ENCODE assay signal across 25 mouse cellular contexts in the genomic region with DNA sequence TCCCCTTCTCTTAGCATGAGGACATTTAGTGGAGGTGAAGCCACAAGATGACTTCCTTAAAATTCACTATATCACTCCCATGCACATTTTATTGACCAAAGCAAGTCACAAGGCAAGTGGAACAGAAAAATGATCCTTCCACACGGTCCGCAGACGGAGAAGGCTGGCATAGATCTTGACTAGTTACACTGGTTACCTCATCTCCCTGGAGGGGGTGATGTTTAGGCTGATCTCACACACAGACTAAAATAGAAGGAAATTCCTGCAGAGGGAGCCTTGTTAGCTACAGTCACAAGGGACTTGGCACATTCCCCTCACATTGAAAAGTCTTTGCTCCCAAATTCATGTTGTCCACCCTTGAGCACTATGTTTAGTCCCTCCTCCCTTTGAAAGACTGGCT.
A peak's percentile ranks its signal among the peaks of the same experiment; 100 is the strongest.
DNase-seq lines count a peak whose midpoint lies in the region; ATAC-seq and TF ChIP-seq lines count a peak whose summit lies in the region.
"Had no signal": no experiment of that assay in that cellular context is flagged by ENCODE, and none has a peak within 500 bp of the region (broad histone marks: within the 10 kb centered on the region; RNA-seq: fewer than 3 reads in every experiment).

No protein-coding gene starts in this region.

- H3K4me3 ChIP-seq in kidney, postnatal 0 days (replicated peaks; ENCODE audit: low read depth, low read length), result no peak overlapping the region
- H3K4me3 ChIP-seq in stomach, postnatal 0 days (ENCODE audit: low read depth, low read length), result no peak overlapping the region
- no peak overlapping the region for H3K4me3 ChIP-seq in layer of hippocampus, adult 2 months
- H3K4me3 ChIP-seq: embryonic facial prominence, embryonic 13.5 days; forebrain, embryonic 10.5 days; hindbrain, embryonic 10.5 days; limb, embryonic 12.5 days; liver, embryonic 15.5 days; lung, embryonic 15.5 days had no signal

- no peak overlapping the region for H3K9ac ChIP-seq in kidney, postnatal 0 days (ENCODE audit: low read depth, low read length)
- no peak overlapping the region for H3K9ac ChIP-seq in stomach, postnatal 0 days (ENCODE audit: low read length)
- H3K9ac ChIP-seq: embryonic facial prominence, embryonic 13.5 days; forebrain, postnatal 0 days; limb, embryonic 12.5 days; liver, embryonic 15.5 days; lung, embryonic 15.5 days had no signal

- no peak for DNase-seq in kidney, postnatal 0 days (ENCODE audit: low spot score)
- no peak for DNase-seq in kidney, postnatal 14 days
- DNase-seq in brain, embryonic 14.5 days (ENCODE audit: low read depth), result peak; percentile 57
- peak; percentile 83 for DNase-seq in cerebellum, adult 9-10 months
- DNase-seq in stomach, postnatal 0 days (ENCODE audit: low spot score), result no peak
- no peak for DNase-seq in layer of hippocampus, adult 2 months (ENCODE audit: low spot score in 2 of 2)
- DNase-seq: adrenal gland, adult 8-10 months; B cell, adult 2 months; forebrain, postnatal 0 days; gastrocnemius, postnatal 14 days; heart, postnatal 14 days; kidney, adult 2 months; lung, postnatal 36 days; right cerebral cortex, adult 18-20 months; thymus, adult 2 months; thymus, postnatal 36 days had no signal

- TF ChIP-seq EP300 in stomach, postnatal 0 days (optimal IDR thresholded peaks at IDR 0.05), result no peak

- no peaks in the 10 kb centered on the region for H3K36me3 ChIP-seq in kidney, postnatal 0 days (ENCODE audit: insufficient read depth, low read length)
- H3K36me3 ChIP-seq in stomach, postnatal 0 days (ENCODE audit: control insufficient read depth, insufficient read depth, low read length), result no peaks in the 10 kb centered on the region
- H3K36me3 ChIP-seq: embryonic facial prominence, embryonic 13.5 days; forebrain, embryonic 10.5 days; hindbrain, embryonic 10.5 days; limb, embryonic 12.5 days; liver, embryonic 15.5 days; lung, embryonic 15.5 days had no signal

- no peak for ATAC-seq in kidney, postnatal 0 days (replicated peaks; ENCODE audit: low FRiP score, low read depth)
- no peak for ATAC-seq in stomach, postnatal 0 days (ENCODE audit: low FRiP score, low TSS enrichment)
- no peak for ATAC-seq in megakaryocyte-erythroid progenitor cell, adult 5-6 weeks (replicated peaks; ENCODE audit: low FRiP score, low TSS enrichment, poor library complexity, severe bottlenecking)
- ATAC-seq: forebrain, postnatal 0 days; hindbrain, embryonic 16.5 days; midbrain, embryonic 16.5 days had no signal

- no peak overlapping the region for H3K27ac ChIP-seq in kidney, postnatal 0 days
- H3K27ac ChIP-seq in stomach, postnatal 0 days (replicated peaks), result no peak overlapping the region
- no peak overlapping the region for H3K27ac ChIP-seq in layer of hippocampus, adult 2 months
- H3K27ac ChIP-seq: embryonic facial prominence, embryonic 13.5 days; forebrain, embryonic 10.5 days; hindbrain, embryonic 10.5 days; limb, embryonic 12.5 days; liver, embryonic 15.5 days; lung, embryonic 15.5 days had no signal

- no peaks in the 10 kb centered on the region for H3K27me3 ChIP-seq in kidney, postnatal 0 days (ENCODE audit: insufficient read depth, low read length)
- no peaks in the 10 kb centered on the region for H3K27me3 ChIP-seq in stomach, postnatal 0 days (ENCODE audit: control insufficient read depth, insufficient read depth, low read length)

- TF ChIP-seq CTCF in kidney, postnatal 0 days (IDR thresholded peaks at IDR 0.05; ENCODE audit: low read depth), result 0 out of 2 replicates have a peak, but pooled peaks have one; percentile 1
- no peak for TF ChIP-seq CTCF in brain, embryonic 14.5 days (IDR thresholded peaks at IDR 0.05; ENCODE audit: borderline replicate concordance, extremely low read depth, insufficient read depth, insufficient read length)
- 0 out of 2 replicates have a peak, but pooled peaks have one; percentile 4 for TF ChIP-seq CTCF in stomach, postnatal 0 days (IDR thresholded peaks at IDR 0.05; ENCODE audit: low read depth)
- no peak for TF ChIP-seq CTCF in layer of hippocampus, adult 2 months (conservative IDR thresholded peaks at IDR 0.05)

- no peak overlapping the region for H3K4me2 ChIP-seq in kidney, postnatal 0 days (ENCODE audit: low read length)
- no peak overlapping the region for H3K4me2 ChIP-seq in stomach, postnatal 0 days (replicated peaks; ENCODE audit: low read depth)
- H3K4me2 ChIP-seq: embryonic facial prominence, embryonic 13.5 days; limb, embryonic 12.5 days; liver, embryonic 15.5 days; lung, embryonic 15.5 days had no signal

- H3K4me1 ChIP-seq in kidney, postnatal 0 days (replicated peaks; ENCODE audit: insufficient read depth, low read length), result peaks cover 8% of the 10 kb centered on the region
- H3K4me1 ChIP-seq in stomach, postnatal 0 days (replicated peaks; ENCODE audit: control insufficient read depth, insufficient read depth), result no peaks in the 10 kb centered on the region
- H3K4me1 ChIP-seq: embryonic facial prominence, embryonic 13.5 days had no signal

- TF ChIP-seq POLR2A in brain, embryonic 14.5 days (IDR thresholded peaks at IDR 0.05; ENCODE audit: borderline replicate concordance, extremely low read depth, insufficient read depth, insufficient read length, poor library complexity, severe bottlenecking), result no peak

- H3K9me3 ChIP-seq in kidney, postnatal 0 days (replicated peaks; ENCODE audit: low read length), result no peaks in the 10 kb centered on the region
- no peaks in the 10 kb centered on the region for H3K9me3 ChIP-seq in stomach, postnatal 0 days (ENCODE audit: control insufficient read depth, low read length)
- H3K9me3 ChIP-seq: embryonic facial prominence, embryonic 13.5 days; forebrain, embryonic 10.5 days; hindbrain, embryonic 10.5 days; limb, embryonic 12.5 days; liver, embryonic 15.5 days; lung, embryonic 15.5 days had no signal

- WGBS in kidney, postnatal 0 days, result 74% methylated on average over 3 of the region's 3 CpGs
- 69% methylated on average over 3 of the region's 3 CpGs for WGBS in stomach, postnatal 0 days

Comparison
In these comparisons a context has a peak if more than half of its experiments do, and no peak if none do; other contexts are left out.
1. DNase-seq: peak in brain, embryonic 14.5 days (single experiment) and cerebellum, adult 9-10 months (single experiment); none in kidney, postnatal 0 days (single experiment), kidney, postnatal 14 days (single experiment), stomach, postnatal 0 days (single experiment) and layer of hippocampus, adult 2 months (0 of 2).
2. CTCF ChIP-seq: peak in kidney, postnatal 0 days (single experiment) and stomach, postnatal 0 days (single experiment); none in brain, embryonic 14.5 days (single experiment) and layer of hippocampus, adult 2 months (single experiment).